In the genomic region with DNA sequence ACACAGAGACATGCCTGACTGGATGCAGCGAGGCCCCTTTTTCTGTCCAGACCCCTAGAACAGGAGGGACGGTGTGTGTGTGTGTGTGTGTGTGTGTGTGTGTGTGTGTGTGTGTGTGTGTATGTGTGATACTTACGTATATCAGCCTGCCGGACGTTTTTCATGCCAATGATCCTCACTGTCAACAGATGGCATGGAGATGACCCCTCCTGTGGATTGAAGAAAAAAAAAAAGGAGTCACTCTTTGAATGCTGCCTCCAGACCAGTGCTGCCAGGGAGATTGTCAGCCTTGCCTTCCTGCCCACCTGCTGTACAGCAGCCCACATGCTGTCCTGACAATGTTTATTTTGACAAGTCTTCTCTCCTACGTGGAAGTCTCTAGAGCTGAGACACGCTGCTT, we compare ENCODE assay signal across 24 mouse cellular contexts. TPM values are rescaled to one million over a fixed set of nuclear protein-coding genes. Genes with fewer than 3 reads are reported as not detected.
DNase-seq lines count a peak whose midpoint lies in the region; TF ChIP-seq lines count a peak whose summit lies in the region.
"Had no signal": no experiment of that assay in that cellular context is flagged by ENCODE, and none has a peak within 500 bp of the region (broad histone marks: within the 10 kb centered on the region; RNA-seq: fewer than 3 reads in every experiment).

No protein-coding gene starts in this region.

- intact Hi-C loops in gastrocnemius, adult 2 months (cut with DNase I), result no loop called here

- H3K4me3 ChIP-seq in gastrocnemius, adult 2 months, result no peak overlapping the region
- H3K4me3 ChIP-seq: embryonic facial prominence, embryonic 15.5 days; forebrain, embryonic 15.5 days; heart, embryonic 15.5 days; myocyte; neural tube, embryonic 13.5 days had no signal

- H3K27ac ChIP-seq in gastrocnemius, adult 2 months, result peak overlapping the region; percentile 25; the same call in 1 of the 2 replicates
- H3K27ac ChIP-seq: embryonic facial prominence, embryonic 15.5 days; forebrain, embryonic 15.5 days; heart, embryonic 15.5 days; hindbrain, embryonic 14.5 days; kidney, postnatal 0 days; neural tube, embryonic 13.5 days had no signal

- no peak for DNase-seq in gastrocnemius, adult 2 months
- DNase-seq in gastrocnemius, adult 8-10 months (ENCODE audit: low spot score in 2 of 2), result no peak
- peak; percentile 82 for DNase-seq in brain, adult 2 months (ENCODE audit: low read depth, low spot score)
- peak; percentile 39 to 49 for DNase-seq in cerebellum, adult 18-20 months
- peak; percentile 62 to 70 for DNase-seq in cerebellum, postnatal 14 days
- no peak for DNase-seq in urinary bladder, postnatal 14 days (ENCODE audit: low spot score)
- DNase-seq in adrenal gland, postnatal 10 days, result no peak
- DNase-seq: adrenal gland, postnatal 14 days; gastrocnemius, postnatal 36 days; heart, postnatal 36 days; kidney, adult 2 months; liver, postnatal 0 days; midbrain, embryonic 14.5 days; retina, postnatal 1 day; right cerebral cortex, postnatal 4 days; thymus, postnatal 36 days had no signal

- no peak for TF ChIP-seq CTCF in gastrocnemius, adult 2 months (IDR thresholded peaks at IDR 0.05)

RNA-seq across cellular contexts. Expression of gene Pla2g4e, which starts 45.1 kb away (rescaled TPM):
- total RNA-seq in gastrocnemius, adult 2 months (2021), result 10 to 100 TPM; 27.8 to 31.8 TPM
- 10 to 100 TPM; 24.1 to 25.4 (median 25.0) TPM for total RNA-seq in gastrocnemius, adult 8-10 months (2022)
- 1 to 10 TPM in 1 of 2 experiments, under 1 TPM in 1; 0.99 to 3.6 TPM for total RNA-seq in adrenal gland, postnatal 10 days (2021)
- total RNA-seq: liver, adult 2 months had no signal

RNA-seq across cellular contexts. Expression of gene Ehd4, which starts 45.7 kb away (rescaled TPM):
- 10 to 100 TPM; 19.5 to 31.7 TPM for total RNA-seq in gastrocnemius, adult 2 months (2021)
- total RNA-seq in gastrocnemius, adult 8-10 months (2022), result 10 to 100 TPM; 19.2 to 29.3 (median 25.5) TPM
- 10 to 100 TPM; 38.0 to 39.6 TPM for total RNA-seq in adrenal gland, postnatal 10 days (2021)

Comparison
In these comparisons a context has a peak if more than half of its experiments do, and no peak if none do; other contexts are left out.
1. DNase-seq: peak in brain, adult 2 months (single experiment), cerebellum, adult 18-20 months (2 of 2) and cerebellum, postnatal 14 days (2 of 2); none in gastrocnemius, adult 2 months (single experiment), gastrocnemius, adult 8-10 months (0 of 2), urinary bladder, postnatal 14 days (single experiment) and adrenal gland, postnatal 10 days (single experiment).
2. RNA of gene Pla2g4e, which starts 45.1 kb away (total RNA-seq): 27.8 to 31.8 TPM in gastrocnemius, adult 2 months and 24.1 to 25.4 TPM in gastrocnemius, adult 8-10 months; 0.99 to 3.6 TPM in adrenal gland, postnatal 10 days; every median in the first group is over 4 times any median in the second.